Mouse (Mus musculus) induced T-regulatory cell, adult 2 months (primary cell): Measurements from ENCODE around the gene Gm45713.

Source experiments
- DNase-seq: peaks from one replicate; pipeline ENCODE4 v3.0.0-alpha.2; 2012; ENCODE audit warnings: low read depth

Gm45713 gene

GRCm38 (mm10) chr7:45135993-45136567 is at the start of gene Gm45713, which contains the start of gene Flt3l:
Gene Gm45713, minus strand, starts transcription at chr7:45136231.
Gene Flt3l, minus strand, starts transcription at chr7:45136432.
- peak; percentile 97 for DNase-seq

GRCm38 (mm10) chr7:45183672-45184071 is 47.6 kb upstream of the Gm45713 start:
- DNase-seq: no peak

DNA sequence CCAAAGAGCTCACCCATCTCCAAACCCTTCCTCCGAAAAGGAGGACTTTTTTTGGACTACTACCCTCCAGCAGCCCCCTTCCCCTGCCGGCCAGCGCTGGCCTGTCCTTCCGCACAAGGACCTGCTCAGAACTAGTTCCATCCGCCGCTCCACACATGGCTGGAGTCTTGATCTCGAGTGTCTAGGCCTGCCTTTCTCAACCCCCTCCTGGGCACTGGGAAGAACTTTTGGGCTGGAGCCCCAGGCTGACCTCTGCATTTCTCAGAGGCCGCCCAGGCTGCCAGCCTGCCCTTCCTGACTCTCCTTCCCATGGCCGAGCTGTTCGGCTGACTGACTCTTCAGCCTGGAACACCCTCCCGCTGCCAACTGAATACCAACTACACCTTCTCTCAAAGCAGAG is 46.6 kb upstream of the Gm45713 start:
- DNase-seq: no peak

GRCm38 (mm10) chr7:45182199-45182601 is 46.2 kb upstream of the Gm45713 start:
- peak; percentile 93 for DNase-seq

GRCm38 (mm10) chr7:45181540-45181939 is 45.5 kb upstream of the Gm45713 start:
- DNase-seq: peak; percentile 38

DNA sequence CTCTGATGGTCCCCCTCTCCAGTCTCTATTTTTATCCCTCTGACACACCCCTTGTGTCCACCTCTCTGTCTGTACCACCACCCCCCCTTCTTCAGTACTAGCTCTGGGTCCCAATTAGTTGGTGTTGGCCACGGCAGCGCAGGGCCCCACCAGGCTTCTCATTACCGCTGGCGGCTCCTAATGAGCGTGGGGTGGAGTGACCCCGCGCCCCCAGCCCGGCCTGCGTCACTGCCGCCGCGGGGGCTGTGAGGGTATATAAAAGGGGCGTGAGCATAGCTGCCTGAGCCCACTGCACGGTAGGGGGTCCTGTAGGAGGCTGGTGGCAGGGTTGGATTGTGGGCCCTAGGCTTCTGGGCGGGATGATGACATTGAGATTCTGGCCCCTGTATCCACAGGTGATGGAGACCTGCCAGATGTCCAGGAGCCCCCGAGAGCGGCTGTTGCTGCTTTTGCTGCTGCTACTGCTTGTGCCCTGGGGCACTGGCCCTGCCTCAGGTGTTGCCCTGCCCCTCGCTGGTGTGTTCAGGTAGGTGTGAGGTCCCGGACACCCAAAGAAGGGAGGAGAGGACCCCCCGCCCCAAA is 45.0 kb upstream of the Gm45713 start, which contains the start of gene Pth2:
Gene Pth2, plus strand, starts transcription at position 100 of the 582 bp plus-strand sequence.
- DNase-seq: no peak

DNA sequence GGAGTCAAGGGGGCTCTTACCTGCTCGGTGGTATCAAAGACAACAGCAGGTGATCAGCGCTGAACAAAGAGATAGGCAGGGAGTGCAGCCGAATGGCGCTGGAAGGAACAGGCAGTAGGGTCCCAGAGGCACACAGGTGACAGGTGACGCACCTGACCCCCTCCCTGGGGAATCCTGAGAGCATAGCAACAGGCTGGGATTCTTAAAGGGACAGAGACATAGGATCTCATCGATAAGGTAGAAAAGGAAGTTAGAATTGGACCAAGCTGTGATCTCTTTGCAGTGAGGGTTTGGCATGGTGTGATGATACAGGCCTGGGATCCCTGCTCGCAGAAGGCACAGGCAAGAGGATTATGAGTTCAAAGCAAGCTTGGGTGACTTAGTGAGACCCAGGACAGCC is 43.4 kb upstream of the Gm45713 start, which contains the start of gene Gfy:
Gene Gfy, minus strand, starts transcription at position 101 of the 400 bp plus-strand sequence.
- DNase-seq: no peak

DNA sequence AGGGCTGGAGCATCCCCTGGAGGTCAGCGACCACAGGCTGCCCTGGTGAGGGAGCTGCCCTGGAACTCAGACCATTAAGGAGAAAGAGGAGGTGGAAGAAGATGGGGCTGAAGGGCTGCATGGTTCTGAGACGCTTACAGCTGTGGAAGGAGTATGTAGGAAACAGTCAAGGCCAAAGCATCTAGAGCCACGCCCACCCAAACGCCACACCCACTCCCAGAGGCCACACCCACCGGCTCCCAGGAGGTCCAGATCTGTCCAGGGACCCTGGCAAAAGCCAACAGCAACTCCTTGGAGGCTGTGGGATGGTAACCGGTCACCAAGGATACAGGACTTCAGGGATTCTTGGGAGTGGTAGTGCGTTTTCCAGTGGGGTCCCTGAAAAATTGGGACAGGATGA is 42.5 kb upstream of the Gm45713 start:
- peak; percentile 36 for DNase-seq

GRCm38 (mm10) chr7:45176356-45176755 is 40.3 kb upstream of the Gm45713 start:
- DNase-seq: no peak

DNA sequence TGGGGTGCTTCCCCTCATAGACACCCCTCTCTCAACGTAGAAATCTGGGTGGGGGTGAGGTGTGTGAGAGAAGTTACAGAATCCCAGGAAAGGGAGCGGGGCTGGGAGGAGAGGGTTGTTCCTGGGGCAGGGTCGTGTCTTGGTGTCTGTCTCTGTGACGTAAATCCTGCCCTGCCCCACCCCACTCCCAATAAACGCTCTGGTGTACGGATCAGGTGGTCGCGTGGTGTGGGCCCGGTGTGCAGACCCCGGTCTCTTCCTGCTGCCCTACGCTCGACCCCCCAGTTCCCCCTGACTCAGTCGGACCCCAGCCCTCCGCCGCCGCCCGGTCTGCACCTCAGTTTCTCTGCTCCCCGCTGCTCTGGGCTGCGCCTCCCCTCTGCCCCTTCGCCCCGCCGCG is 39.9 kb upstream of the Gm45713 start:
- no peak for DNase-seq

- DNase-seq: no peak
These were observed 39.4 kb upstream of the Gm45713 start for GRCm38 (mm10) chr7:45175398-45175797.

GRCm38 (mm10) chr7:45174567-45175280 is 38.7 kb upstream of the Gm45713 start:
- no peak for DNase-seq

DNA sequence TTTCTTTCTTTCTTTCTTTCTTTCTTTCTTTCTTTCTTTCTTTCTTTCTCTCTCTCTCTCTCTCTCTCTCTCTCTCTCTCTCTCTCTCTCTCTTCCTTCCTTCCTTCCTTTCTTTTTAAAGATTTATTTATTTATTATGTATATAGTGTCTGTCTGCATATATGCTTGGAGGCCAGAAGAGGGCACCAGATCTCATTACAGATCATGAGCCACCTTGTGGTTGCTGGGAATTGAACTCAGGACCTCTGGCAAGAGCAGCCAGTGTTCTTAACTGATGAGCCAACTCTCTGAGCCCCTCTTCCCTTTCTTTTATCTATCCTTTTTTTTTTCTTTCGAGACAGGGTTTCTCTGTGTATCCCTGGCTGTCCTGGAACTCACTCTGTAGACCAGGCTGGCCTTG is 37.7 kb upstream of the Gm45713 start:
- DNase-seq: peak; percentile 80

GRCm38 (mm10) chr7:45172974-45173373 is 36.9 kb upstream of the Gm45713 start:
- peak; percentile 75 for DNase-seq

DNA sequence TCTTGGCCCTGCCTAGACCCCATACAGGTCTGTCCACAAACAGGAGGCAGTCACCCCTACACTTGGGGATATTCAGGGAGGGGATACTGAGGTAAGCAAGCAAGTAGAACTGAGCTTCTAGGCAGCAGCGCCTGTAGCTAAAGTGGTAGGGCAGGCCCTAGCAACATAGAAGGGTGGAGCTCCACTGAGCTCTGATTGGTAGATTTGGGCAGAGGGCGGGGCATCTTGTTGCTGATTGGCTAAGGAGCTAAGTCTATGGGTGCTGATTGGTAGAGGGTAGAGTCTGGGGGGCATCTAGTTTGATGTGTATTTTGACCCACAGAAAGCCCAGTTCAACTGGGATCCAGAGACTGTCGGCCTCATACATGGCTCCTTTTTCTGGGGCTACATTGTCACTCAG is 33.5 kb upstream of the Gm45713 start:
- peak; percentile 47 for DNase-seq

DNA sequence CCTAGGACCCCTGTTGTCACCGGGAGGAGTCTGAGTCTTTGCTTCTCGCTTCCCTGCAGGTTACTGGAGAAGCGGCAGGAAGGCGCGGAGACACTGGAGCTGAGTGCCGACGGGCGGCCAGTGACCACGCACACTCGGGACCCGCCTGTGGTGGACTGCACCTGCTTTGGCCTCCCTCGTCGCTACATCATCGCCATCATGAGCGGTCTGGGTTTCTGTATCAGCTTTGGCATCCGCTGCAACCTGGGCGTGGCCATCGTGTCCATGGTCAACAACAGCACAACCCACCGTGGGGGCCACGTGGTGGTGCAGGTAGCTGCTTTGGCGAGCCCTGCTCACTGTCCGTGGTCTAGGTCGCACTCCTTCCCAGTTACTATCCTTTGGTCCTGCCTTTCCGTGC is 32.6 kb upstream of the Gm45713 start:
- DNase-seq: no peak

DNA sequence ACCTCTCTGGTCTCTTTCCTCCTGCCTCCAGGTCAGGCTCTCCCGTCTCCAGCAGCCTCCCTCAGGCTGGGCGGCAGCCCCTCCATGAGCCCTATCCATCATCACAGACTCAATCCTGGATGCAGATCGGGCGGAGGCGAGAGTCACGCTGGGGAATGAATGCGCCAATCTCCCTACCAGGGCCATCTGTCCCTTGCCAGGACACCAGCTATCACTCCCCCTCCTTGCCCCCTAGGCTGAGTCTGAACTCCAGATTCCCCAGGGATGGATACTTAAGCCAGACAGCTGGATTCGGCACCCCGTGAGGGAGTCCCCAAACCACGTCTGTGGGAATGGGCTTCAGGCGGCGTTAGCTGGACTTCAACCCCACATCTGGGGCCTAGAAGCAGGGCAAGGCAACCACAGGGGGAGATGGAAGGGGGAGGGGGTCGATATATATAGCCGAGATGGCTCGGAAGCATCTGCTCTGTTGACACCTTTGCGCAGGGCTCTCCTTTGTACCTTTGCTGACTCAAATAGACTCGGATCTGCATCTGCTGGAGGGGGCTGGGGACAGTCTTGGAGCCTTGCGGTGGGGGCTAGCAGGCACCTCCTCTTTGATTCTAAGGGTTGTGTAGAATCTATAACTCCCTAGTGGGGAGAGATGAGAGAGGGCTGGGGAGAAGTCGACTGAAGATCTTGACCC is 31.9 kb upstream of the Gm45713 start:
- DNase-seq: no peak

- DNase-seq: no peak
These were observed 30.9 kb upstream of the Gm45713 start for GRCm38 (mm10) chr7:45166950-45167401.

DNA sequence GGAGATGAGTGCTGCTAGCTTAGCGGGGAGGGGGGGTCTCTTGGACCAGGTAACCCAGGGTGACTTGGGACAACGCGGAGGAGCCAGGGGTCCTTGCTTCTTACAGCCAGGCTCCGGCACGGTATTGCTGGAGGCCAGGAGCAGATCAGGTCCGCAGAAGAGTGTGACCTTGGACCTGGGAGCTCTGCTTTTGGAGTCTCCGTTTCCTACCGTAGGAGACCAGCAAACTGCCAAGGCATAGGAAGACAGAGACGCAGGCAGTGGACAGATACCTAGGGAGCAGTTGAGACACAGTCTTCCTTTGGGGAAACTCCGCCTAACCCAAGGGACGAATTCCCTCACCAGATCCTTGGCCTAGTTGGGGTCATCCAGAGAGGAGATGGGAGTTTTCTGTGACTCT is 29.7 kb upstream of the Gm45713 start:
- DNase-seq: no peak

- DNase-seq: no peak
These were observed 28.8 kb upstream of the Gm45713 start for GRCm38 (mm10) chr7:45164833-45165232.

- peak; percentile 73 for DNase-seq
These were observed 27.9 kb upstream of the Gm45713 start, which contains the start of gene Slc17a7 for GRCm38 (mm10) chr7:45163735-45164490. Gene Slc17a7, plus strand, starts transcription at chr7:45163949.
